Mouse (Mus musculus): ENCODE results near the gene Crybg2. TPM values are rescaled to one million over a fixed set of nuclear protein-coding genes. Genes with fewer than 3 reads are reported as not detected.

Crybg2 gene
- polyA plus RNA-seq, 1 experiment, result 92.5 TPM

DNA sequence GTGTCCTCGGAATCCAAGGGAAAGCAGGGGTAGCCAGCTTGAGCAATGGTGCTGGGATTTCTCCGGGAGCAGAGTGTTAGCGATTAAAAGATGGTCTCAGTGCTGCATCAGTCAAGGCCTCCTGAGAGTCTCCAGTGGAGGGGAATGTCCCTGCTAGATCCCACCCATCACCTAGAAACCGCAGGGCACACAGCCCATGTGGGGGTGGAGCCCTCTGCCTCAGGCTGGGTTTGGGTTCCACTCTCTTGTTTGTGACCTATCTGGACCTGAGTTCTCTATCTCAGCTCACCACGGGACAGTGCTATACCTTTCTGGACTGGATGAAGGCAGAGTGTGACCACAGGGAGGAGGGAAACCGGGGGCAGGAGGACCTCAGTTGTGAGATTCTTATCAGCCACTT is 1.7 kb upstream of the Crybg2 start:
- TF ChIP-seq POLR2A (IDR thresholded peaks at IDR 0.05; ENCODE audit: low read depth, low read length) (no peak), CTCF (IDR thresholded peaks at IDR 0.05; ENCODE audit: extremely low read depth, insufficient read length, insufficient replicate concordance, low read depth, low read length) (no peak)
- peaks cover 30% of the 10 kb centered on the region for H3K4me1 ChIP-seq (ENCODE audit: control insufficient read depth, insufficient read depth, insufficient read length, low read length)
- H3K27ac ChIP-seq (ENCODE audit: insufficient read depth, low read depth, low read length), result 0 out of 2 replicates have a peak overlapping the region, but pooled peaks have one; percentile 17
- 83% methylated on average over 6 of the region's 6 CpGs for WGBS
- no peaks in the 10 kb centered on the region for H3K36me3 ChIP-seq (ENCODE audit: control insufficient read depth, insufficient read depth, low read length)
- no peak overlapping the region for H3K4me3 ChIP-seq (ENCODE audit: low read depth, low read length)
- no peaks in the 10 kb centered on the region for H3K27me3 ChIP-seq (ENCODE audit: control insufficient read depth, insufficient read depth, low read length)

DNA sequence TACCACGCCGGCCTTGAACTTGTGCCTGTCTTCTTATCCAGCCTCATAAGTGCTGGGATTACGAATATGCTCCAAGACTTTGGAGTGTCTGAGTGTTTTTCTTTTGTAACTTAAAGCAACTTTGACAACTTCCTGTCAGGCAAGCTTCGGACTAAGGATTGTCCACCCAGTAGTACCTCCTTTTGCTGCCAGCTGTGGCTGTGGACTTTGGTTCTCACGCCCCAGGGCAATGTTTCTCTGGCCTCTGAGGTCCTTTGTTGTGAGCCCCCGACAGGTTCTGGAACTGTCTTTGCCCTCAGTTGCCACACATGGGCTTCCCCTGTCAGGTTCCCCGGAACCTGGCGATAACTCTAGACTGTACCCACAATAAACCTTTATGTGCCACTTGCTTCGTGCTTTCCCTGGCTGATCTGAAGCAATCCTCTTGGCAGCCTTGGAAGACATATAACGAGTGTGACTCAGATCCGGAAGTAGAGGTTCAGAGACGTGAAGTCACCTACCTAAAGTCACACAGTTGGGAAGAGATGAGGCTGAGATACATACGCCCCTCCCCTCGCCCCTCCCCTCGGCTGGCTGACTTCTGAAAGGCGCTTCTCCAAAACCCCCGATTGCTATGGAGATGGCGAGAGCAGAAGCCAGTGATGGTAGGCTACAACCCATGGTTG is 683 bp downstream of the Crybg2 start:
- WGBS, result 18% methylated on average over 18 of the region's 18 CpGs
- H3K4me1 ChIP-seq (ENCODE audit: control insufficient read depth, insufficient read depth, insufficient read length, low read length), result peaks cover 40% of the 10 kb centered on the region
- H3K4me3 ChIP-seq (ENCODE audit: low read depth, low read length), result peak overlapping the region; percentile 31
- peak overlapping the region; percentile 100 for H3K27ac ChIP-seq (ENCODE audit: insufficient read depth, low read depth, low read length)
- H3K27me3 ChIP-seq (ENCODE audit: control insufficient read depth, insufficient read depth, low read length), result no peaks in the 10 kb centered on the region
- no peaks in the 10 kb centered on the region for H3K36me3 ChIP-seq (ENCODE audit: control insufficient read depth, insufficient read depth, low read length)
- TF ChIP-seq CTCF (IDR thresholded peaks at IDR 0.05; ENCODE audit: extremely low read depth, insufficient read length, insufficient replicate concordance, low read depth, low read length), result no peak
- peak; percentile 8; the same call in 1 of the 2 replicates for TF ChIP-seq POLR2A (IDR thresholded peaks at IDR 0.05; ENCODE audit: low read depth, low read length)

DNA sequence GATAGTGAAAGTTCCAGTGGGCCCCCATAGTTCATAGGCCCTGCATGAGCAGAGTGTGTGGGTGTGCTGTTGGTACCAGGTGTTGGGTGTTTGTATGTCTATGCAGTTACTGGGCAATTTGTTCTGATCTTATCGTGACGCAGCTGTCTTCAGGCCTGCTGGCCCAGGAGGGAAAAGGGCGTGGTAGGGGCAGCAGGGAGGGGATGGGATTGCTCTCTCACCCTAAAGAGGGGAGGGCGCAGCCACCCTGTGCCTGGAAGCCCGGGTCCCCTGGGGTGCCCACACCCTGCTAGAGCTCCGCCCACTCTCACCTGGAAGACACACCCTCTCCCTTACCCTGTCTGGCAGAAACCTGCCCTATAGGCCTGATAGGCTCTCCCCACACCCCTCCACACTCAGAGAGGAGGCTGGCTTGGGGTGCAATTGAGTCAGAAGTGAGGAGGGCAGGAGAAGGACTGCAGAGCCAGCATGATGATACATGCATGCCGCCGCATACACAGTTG is 1.4 kb downstream of the Crybg2 start:
- TF ChIP-seq CTCF (IDR thresholded peaks at IDR 0.05; ENCODE audit: extremely low read depth, insufficient read length, insufficient replicate concordance, low read depth, low read length) (no peak), POLR2A (IDR thresholded peaks at IDR 0.05; ENCODE audit: low read depth, low read length) (peak; percentile 67)
- WGBS, result 23% methylated on average over 8 of the region's 8 CpGs
- H3K4me3 ChIP-seq (ENCODE audit: low read depth, low read length), result peak overlapping the region; percentile 31
- peaks cover 41% of the 10 kb centered on the region for H3K4me1 ChIP-seq (ENCODE audit: control insufficient read depth, insufficient read depth, insufficient read length, low read length)
- no peaks in the 10 kb centered on the region for H3K27me3 ChIP-seq (ENCODE audit: control insufficient read depth, insufficient read depth, low read length)
- no peaks in the 10 kb centered on the region for H3K36me3 ChIP-seq (ENCODE audit: control insufficient read depth, insufficient read depth, low read length)
- peak overlapping the region; percentile 100 for H3K27ac ChIP-seq (ENCODE audit: insufficient read depth, low read depth, low read length)

DNA sequence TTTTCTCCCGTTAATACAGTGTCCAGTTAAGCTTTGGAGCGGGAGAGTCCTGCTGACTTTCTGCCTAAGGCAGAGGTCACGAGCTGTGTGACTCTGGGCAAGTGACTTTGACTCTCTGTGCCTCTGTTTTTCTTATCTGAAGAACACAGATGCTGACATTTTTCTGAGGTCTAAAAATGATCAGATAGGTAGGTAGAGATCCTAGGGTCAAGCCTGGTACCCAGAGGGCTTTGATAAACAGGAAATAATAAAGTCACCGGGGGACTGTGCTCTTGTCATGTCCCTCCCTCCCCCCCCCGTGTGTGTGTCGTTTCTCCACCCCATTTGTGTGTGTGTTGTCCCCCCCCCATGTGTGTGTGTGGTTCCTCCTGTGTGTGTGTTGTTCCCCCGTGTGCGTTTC is 1.9 kb downstream of the Crybg2 start:
- H3K36me3 ChIP-seq (ENCODE audit: control insufficient read depth, insufficient read depth, low read length), result no peaks in the 10 kb centered on the region
- H3K27me3 ChIP-seq (ENCODE audit: control insufficient read depth, insufficient read depth, low read length), result no peaks in the 10 kb centered on the region
- peaks cover 45% of the 10 kb centered on the region for H3K4me1 ChIP-seq (ENCODE audit: control insufficient read depth, insufficient read depth, insufficient read length, low read length)
- WGBS, result 35% methylated on average over 8 of the region's 8 CpGs
- peak overlapping the region; percentile 31 for H3K4me3 ChIP-seq (ENCODE audit: low read depth, low read length)
- no peak for TF ChIP-seq POLR2A (IDR thresholded peaks at IDR 0.05; ENCODE audit: low read depth, low read length)
- no peak for TF ChIP-seq CTCF (IDR thresholded peaks at IDR 0.05; ENCODE audit: extremely low read depth, insufficient read length, insufficient replicate concordance, low read depth, low read length)
- peak overlapping the region; percentile 100 for H3K27ac ChIP-seq (ENCODE audit: insufficient read depth, low read depth, low read length)

DNA sequence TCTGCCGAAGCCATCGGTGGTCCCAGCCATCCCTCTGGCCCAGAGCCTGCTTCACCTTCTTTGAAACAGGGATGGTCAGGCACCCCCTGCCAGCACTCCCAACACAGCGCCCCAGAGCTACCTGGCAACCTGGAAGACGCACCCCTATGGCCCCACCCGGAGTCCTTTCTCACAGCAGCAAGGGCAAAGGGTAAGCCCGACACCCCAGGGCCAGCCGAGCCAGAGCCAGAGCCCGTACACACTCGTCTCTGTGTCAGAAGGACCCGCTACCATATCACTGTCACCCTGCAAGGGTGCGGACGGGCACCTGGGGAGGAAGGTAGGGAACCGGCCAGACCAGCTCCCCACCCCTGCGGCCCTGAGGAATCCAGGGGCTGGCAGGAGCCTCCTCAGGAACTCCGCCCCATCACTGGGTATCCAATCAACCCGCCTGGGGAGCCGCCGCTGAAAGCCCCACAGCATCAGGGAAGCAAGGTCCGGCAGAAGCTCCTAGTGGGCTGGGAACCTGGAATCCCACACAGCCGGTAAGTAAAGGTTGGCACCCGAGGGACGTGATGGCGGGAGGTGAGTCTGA is 4.9 kb downstream of the Crybg2 start:
- H3K4me3 ChIP-seq (ENCODE audit: low read depth, low read length), result peak overlapping the region; percentile 81
- H3K27ac ChIP-seq (ENCODE audit: insufficient read depth, low read depth, low read length), result peak overlapping the region; percentile 83
- no peaks in the 10 kb centered on the region for H3K27me3 ChIP-seq (ENCODE audit: control insufficient read depth, insufficient read depth, low read length)
- peaks cover 45% of the 10 kb centered on the region for H3K4me1 ChIP-seq (ENCODE audit: control insufficient read depth, insufficient read depth, insufficient read length, low read length)
- peaks cover 3% of the 10 kb centered on the region; the same call in 1 of the 2 replicates for H3K36me3 ChIP-seq (ENCODE audit: control insufficient read depth, insufficient read depth, low read length)
- WGBS, result 14% methylated on average over 23 of the region's 23 CpGs
- TF ChIP-seq POLR2A (IDR thresholded peaks at IDR 0.05; ENCODE audit: low read depth, low read length), result peak; percentile 42; the same call in 1 of the 2 replicates
- no peak for TF ChIP-seq CTCF (IDR thresholded peaks at IDR 0.05; ENCODE audit: extremely low read depth, insufficient read length, insufficient replicate concordance, low read depth, low read length)

DNA sequence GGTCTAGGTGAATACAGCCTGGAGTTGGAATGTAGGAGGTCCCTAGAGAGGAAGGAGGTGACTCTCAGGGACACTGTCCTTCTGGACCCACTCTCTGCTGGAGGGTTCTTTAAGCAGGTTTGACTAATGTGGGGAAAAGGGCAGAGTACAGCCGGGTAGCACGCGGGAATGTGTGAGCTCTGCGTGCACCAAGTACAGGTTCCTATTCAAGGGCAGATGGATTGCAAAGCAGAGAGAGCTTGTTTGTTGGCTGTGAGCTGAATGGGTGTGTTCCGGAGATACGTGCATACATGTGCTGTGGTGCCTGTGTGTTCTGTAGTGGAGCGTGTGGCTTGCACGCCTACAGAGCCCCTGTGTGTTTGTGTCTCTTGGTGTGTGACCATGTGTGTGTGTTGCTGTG is 6.8 kb downstream of the Crybg2 start:
- Histone ChIP-seq H3K4me1 (ENCODE audit: control insufficient read depth, insufficient read depth, insufficient read length, low read length) (peaks cover 39% of the 10 kb centered on the region), H3K27ac (ENCODE audit: insufficient read depth, low read depth, low read length) (peak overlapping the region; percentile 83), H3K4me3 (ENCODE audit: low read depth, low read length) (peak overlapping the region; percentile 81), H3K27me3 (ENCODE audit: control insufficient read depth, insufficient read depth, low read length) (no peaks in the 10 kb centered on the region), H3K36me3 (ENCODE audit: control insufficient read depth, insufficient read depth, low read length) (peaks cover 5% of the 10 kb centered on the region)
- WGBS, result 41% methylated on average over 8 of the region's 8 CpGs
- no peak for TF ChIP-seq CTCF (IDR thresholded peaks at IDR 0.05; ENCODE audit: extremely low read depth, insufficient read length, insufficient replicate concordance, low read depth, low read length)
- no peak for TF ChIP-seq POLR2A (IDR thresholded peaks at IDR 0.05; ENCODE audit: low read depth, low read length)

GRCm38 (mm10) chr4:134067833-134068544 is 7.4 kb downstream of the Crybg2 start:
- no peaks in the 10 kb centered on the region for H3K27me3 ChIP-seq (ENCODE audit: control insufficient read depth, insufficient read depth, low read length)
- H3K36me3 ChIP-seq (ENCODE audit: control insufficient read depth, insufficient read depth, low read length), result peaks cover 10% of the 10 kb centered on the region
- TF ChIP-seq POLR2A (IDR thresholded peaks at IDR 0.05; ENCODE audit: low read depth, low read length), result no peak
- no peak for TF ChIP-seq CTCF (IDR thresholded peaks at IDR 0.05; ENCODE audit: extremely low read depth, insufficient read length, insufficient replicate concordance, low read depth, low read length)
- WGBS, result 45% methylated on average over 7 of the region's 7 CpGs
- H3K4me3 ChIP-seq (ENCODE audit: low read depth, low read length), result peak overlapping the region; percentile 81
- H3K4me1 ChIP-seq (ENCODE audit: control insufficient read depth, insufficient read depth, insufficient read length, low read length), result peaks cover 35% of the 10 kb centered on the region
- peak overlapping the region; percentile 83 for H3K27ac ChIP-seq (ENCODE audit: insufficient read depth, low read depth, low read length)
